Mouse (Mus musculus): ENCODE measurements around the gene Bpifc. TPM values are rescaled to one million over a fixed set of nuclear protein-coding genes. Genes with fewer than 3 reads are reported as not detected.

Gene Bpifc
- total RNA-seq, 2 experiments from 2014 or later = not detected

DNA sequence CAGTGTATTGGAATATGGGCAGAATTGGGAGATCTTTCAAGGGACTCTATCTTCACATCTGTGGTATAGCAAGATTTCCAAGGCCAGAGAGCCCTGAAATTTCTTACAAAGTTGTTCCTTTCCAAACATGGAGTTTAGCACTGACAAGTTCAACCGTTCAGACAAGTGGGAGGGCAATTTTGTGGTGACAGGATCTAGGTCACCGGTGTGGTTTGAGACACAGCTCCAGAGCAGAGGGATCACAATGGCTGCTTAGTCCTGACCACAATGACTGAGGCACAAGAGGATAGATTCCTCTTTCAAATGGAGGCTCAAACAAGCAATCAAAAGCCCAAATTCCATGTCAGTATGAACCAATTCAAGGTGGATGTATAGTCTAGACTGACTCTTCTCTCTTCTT is 523 bp downstream of the Bpifc start:
- no peak for DNase-seq

DNA sequence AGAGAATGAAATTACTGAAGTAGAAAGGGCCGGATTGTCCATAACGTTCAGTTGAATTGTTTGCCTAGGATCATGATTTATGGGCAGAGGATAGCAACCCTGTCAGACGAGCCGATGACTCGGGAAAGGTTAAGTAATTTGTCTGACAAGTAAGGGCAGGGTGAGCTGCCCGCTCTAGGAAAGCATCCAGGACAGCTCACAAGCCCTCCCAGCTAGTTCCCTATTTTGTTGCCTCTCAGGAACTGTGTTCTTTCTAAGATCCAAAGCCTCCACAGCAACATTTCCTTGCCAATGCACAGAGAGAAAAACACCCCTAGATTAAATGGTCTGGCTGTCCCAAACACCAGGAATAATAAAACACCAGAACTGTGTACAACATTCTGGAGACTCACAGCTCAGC is 1.1 kb downstream of the Bpifc start:
- DNase-seq = no peak

DNA sequence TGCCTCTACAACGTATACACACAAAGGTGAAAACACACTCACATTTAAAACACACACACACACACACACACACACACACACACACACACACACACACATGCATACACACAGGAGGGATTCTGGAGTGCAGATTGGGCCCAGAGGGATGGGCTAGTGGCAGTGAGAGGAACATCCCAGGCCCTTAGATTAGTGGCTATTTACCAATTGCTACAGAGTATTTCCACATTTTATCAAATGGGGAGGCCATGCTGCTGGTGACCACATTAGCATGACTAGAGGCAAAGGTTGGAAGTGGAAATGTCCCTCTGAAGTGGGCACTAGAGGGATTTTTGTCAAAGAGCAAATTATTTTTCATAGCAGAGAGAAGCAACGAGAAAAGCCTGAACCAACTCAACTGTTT is 2.0 kb downstream of the Bpifc start:
- no peak for DNase-seq

DNA sequence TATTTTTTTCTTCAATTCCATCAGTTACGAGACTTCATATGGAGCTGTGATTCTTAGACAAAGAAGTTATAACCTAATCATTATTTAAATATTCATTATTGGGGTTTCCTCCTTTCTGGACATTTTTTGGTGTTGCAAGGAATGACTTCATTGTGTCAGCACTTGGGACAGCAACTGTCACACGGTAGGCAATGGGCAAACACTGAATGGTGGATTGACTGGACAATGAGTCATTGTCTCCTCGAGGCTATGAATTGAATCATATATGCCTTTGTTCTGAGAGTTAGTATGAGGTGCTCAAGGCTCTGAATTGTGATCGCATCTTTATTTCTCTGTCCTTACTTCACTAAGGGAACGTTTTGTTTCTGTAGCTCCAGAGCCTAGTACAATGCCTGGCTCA is 5.2 kb downstream of the Bpifc start:
- DNase-seq = no peak

DNA sequence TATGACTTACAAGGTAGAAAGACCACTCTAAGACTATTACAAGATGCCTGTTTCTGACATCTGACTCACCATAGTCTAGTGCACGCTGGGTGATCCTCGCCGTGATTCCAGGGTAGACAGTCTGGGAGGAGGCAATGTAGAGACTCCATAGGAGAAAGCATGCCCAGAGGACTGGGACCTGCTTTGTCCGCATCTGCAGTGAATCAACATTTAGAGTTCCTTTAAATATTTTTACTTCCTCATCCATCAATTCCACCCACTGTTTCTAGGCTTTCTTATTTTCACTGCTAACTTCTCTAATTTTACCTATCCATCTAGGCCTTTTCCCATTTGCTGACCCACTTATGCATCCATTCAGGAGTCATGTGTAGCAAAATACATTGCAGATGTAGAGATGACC is 11.2 kb downstream of the Bpifc start:
- DNase-seq = no peak

DNA sequence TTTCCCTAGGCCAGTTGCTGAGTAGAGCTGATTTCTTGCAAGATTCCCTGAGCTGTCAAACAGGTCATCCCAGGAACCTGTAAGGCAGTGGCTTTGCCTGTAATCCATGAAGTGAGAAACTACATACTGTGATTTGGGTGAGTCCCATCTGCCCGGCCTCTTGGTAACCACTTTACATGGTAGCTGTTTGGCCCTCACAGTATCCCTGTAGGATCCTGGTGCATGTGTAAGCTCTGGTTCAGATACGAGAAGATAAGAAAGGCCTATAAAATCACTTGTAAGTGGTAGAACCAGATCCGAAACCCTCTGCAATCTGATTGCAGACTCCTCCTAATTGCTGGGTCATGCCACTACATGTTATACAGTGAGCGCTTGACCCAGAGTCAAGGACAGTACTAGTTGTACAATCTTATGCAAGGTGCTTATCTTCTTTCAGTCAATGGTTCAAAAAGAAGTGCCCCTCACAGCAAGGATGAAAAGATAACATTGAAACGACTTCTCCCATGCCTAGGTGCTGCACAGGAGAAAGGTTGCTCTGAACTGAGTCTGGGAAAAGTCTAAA is 17.1 kb downstream of the Bpifc start:
- no peak for DNase-seq

DNA sequence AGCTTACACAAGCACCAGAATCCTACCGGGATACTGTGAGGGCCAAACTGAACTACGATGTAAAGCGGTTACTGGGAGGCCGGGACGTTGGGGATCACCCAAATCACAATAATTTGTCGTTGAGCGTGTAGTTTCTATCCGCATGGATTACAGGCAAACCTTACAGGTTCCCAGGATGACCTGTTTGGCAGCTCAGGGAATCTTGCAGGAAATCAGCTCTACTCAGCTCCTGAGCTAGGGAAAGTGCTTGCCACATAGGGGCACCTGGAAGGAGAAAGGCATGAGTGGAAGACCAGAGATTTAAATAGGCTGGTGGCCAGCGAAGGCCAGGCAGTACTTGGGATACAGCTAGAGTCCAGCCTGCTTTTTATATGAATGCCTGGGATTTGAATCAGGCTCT is 17.9 kb downstream of the Bpifc start:
- DNase-seq = no peak

DNA sequence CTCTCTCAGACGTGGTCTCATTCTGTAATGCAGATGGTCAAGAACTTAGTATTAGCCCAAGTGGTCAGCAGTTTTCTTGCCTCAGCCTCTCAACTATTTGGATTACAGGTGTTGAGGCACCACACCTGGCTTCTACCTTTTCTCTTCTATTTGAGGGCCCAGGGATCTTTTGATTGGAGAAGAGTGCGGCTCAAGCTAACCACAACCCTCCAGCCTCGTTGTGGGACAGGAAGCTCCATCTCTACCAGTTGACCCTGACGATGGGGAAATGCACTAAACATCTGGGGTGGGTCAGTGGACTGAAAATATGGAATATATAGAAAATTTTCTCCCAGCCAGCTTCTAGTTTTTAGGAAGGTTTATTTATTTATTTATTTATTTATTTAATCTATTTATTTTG is 19.3 kb downstream of the Bpifc start:
- DNase-seq = no peak

DNA sequence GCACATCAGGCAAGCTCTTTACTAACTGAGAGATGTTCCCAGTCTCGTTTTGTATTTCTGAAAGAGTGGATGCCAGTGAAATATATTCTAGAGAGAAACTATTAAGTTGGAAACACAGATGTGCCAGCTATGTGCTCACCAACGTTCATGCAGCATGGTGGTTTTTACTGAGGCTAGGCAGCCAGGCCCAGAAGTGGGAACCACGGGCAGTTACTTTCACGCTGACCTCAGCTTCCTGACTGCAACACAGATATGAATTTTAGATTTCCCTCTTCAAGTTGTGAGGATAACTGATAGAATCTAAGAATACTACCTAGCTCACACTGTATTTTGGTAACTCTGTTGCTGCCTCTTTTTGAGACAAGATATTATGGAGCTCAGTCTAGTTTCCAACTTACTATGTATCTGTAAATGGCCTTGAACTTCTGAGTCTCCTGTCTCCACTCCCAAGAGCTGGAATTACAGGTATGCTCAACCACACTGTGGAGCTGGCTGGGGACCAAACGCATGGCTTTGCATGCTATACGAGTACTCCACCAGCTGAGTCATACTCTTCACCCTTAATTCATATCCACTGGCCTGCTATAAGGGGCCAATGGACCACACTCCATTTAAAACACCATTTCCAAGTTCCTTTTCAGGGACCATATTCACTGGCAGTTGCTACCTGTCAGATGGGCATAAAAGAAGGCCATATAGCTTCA is 22.1 kb downstream of the Bpifc start:
- no peak for DNase-seq

DNA sequence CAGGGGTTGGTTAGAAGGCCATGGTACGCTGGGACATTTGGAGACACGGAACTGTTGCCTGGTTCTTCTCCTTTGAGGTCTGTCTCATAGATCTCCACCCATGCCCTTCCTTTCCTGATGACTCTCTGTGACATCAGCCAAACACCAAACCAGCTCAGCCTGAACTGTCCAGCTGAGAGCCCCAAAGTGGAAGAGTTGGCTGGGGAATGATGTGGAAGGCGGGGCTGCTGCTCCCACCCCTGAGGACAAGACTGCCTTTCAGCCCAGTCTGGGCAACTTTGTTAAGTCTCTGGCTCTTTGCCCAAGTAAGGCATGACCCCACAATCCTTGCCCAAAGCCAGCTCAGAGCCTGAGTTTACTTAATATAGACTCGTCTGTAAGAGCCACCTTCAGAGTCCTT is 38.8 kb downstream of the Bpifc start:
- DNase-seq = no peak

DNA sequence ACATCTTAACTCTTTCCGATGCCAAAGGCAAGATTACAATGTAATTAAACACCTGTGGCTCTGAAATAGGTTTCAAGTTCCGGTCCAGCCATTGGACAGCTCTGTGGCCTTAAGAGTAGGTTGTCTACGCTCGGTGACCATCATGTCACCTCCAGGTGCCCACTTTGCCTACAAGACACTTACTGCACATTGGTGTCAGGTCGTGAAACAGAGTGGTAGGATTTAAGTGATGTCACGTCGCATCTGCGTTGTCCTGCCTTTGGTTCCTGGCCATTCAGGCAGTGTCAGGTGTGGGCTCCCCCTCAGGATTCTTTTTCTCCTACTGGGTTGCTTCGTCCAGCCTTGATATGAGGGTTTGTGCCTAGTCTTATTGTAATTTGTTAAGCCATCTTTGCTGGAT is 39.9 kb downstream of the Bpifc start:
- DNase-seq = no peak

DNA sequence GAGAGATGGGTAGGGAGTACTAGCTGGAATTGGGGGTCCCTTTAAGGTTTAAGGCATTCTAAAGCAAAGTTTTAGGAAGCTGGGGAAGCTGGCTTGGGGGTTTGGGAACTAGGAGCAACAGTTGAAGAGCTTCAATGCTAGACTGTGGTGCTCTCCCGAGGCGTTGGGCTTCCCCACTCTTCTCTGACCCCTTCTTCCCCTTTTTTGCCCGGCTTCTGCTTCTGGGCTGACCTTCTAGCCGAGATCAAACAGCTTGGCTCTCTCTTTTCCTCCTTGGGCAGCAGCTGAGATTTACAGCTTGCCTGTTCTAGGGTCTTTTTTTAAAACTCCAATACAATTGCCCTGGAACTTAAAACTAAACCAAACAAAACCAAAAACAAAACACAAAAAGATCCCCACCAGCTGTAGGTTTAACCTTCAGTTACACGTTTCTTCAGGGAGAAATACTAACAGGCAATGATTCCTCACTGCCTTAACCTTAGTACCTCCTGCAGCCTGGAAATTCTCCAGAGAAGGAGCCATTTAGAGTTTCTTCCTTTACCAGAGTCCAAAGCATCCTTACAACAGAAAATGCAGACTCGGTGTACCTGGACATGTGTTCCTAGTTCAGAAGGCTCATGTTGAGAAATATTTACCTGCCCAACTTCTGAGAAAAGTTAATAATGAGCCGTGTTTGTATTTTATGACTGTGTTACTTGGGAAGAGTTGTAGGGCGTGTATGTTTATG is 41.6 kb downstream of the Bpifc start:
- no peak for DNase-seq

DNA sequence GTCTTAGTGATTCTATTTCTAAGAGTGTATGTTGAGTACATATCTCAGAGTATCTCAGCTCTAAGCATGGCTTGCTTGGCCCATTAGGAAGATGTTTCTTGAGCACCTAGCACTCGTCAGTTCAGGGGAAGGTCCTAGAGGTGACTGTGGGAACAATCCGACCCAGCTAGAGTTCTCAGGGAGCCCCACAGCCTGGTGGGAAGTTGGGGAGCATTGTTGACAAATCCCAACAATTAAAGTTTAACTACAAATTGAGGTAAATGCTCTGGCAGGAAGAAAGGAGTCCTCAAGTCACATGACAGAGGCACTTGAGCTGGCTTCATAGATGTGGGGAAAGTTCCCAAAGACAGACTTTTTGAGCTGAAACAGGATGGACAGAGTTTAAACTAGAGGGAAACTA is 43.0 kb downstream of the Bpifc start:
- DNase-seq = no peak

DNA sequence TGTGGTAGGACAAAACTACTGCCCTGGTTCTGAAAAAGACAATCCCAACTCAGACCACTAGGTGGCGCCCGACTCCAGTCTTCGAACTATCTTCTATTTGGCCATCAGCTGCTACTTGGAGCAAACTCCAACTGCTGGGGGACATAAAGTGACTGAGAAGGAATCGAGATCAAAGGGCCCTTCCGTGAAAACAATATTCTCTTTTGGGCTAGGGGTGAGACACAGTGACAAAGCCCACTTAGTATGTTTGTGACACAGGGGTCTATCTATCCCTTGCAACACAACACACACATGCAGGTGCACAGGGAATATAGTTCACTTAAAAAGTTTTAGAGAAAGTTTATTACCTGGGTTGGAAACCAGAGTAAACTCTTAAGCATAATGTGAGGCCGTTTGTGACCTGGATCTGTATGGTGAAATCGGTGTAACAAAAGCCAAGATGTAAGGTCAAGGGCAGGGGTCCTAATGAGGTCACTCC is 43.5 kb downstream of the Bpifc start:
- DNase-seq = peak; percentile 60 to 92

DNA sequence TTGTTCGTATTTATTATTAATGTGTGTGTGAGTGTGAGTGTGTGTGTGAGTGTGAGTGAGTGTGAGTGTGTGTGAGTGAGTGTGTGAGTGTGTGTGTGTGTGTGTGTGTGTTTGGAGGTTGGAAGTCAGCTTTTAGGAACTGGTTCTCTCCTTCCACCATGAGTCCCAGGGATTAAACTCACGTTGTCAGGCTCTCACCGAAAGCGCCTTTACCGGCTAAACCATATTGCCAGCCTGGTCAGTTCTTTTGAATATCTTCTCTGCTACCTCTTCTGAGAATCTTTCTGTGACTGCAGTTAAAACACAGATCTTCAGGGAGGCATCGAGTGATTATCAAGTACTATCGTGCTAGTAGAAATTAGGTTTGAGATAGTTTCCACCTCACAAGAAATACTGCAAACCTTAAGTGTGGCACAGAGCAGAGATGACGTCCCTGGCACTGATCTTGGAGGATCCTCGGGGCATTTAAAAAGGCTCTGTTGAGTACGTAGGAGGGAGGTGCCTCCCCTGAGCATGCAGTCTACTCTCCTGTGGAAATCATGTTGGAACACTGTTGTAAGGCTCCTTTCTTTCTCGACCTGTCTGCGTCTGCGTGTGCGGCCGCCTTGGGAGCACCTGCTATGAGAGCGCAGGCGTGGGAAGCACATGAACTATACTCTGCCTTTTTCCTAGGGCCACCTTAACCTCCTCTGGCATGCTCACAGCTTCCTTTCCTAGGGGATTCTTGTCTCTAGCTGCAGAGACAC is 44.1 kb downstream of the Bpifc start:
- no peak for DNase-seq

DNA sequence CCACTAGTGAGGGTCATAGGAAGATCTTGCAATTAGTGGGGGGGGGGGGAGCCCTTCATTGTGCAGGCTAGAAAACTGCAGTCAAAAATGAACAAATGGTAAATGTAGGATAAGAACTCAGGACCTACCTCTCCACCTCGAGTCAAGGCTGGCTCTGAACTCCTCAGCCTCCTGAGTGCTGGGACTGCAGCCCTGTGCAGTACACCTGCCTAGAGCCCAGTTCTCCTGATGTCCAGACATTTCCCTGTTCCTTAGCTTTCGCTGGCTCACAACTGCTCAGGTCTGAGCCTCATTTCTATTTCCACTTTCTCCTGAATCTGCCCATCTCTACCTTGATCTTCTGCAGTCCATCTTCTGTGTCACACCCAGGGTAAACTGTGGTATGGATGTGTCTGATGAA is 45.2 kb downstream of the Bpifc start:
- DNase-seq = no peak

DNA sequence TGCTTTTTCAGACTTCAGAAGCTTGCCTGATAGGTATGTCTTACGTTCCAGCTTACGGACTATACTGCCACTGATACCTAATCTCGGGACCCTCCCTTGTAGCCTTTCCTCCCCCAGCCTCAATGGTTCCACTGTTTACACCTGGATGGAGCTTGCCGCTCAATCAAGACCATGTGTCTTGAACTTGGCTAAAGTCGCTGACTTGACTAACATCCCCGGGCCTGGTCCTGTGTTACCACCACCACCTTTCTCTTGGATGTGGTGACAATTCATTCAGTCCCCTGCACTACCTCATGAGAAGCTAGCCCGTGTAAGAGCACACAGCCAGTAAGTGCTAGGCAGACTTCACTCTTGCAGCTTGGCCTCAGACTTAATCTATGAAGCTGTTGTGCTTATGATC is 47.4 kb downstream of the Bpifc start:
- no peak for DNase-seq

DNA sequence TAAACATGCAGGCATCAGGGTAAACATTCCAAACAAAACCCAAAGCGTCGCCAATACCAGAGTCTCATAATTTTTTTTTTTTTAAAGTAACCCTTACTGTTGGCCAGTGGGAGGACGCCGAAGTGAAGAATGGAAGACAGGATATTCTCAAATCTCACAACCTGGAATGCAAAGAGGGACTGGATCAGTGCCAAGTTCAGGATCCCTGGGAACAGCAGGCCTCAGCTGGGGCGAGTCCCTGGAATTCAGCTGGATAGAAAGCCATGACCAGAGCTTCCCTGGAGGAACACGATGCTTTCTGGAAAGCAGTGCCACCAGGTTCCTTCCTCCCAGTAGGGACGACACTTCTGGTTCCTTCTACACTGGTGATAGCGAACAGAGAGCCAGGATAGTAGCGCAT is 48.8 kb downstream of the Bpifc start:
- DNase-seq = no peak

DNA sequence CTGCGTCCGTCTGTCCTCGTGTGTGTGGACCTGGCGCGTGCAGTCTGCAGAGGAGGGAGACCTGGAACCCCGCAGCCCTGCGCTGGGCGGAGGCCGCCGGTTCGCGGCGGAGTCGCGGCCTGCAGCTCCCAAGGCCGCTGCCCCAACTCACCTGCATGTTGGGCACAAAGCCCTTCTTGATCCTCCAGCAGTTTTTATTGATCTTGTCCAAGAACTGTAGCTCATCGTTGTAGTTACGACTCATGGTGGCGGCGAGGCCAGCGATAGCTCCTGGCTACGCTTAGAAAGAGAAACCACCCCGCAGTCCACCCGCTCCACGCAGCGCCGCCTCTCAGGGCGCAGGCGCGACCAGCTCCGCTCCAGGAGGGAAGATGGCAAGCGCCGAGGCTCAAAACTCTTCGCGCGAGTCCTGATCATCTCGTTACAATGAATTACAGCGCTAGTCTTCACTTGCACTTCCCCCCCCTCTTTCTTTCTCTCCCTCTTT is 54.2 kb downstream of the Bpifc start, which contains the start of gene Rtcb:
Rtcb (minus strand) TSS at position 360 of the 487 bp plus-strand sequence.
- peak; percentile 97 to 100 for DNase-seq

DNA sequence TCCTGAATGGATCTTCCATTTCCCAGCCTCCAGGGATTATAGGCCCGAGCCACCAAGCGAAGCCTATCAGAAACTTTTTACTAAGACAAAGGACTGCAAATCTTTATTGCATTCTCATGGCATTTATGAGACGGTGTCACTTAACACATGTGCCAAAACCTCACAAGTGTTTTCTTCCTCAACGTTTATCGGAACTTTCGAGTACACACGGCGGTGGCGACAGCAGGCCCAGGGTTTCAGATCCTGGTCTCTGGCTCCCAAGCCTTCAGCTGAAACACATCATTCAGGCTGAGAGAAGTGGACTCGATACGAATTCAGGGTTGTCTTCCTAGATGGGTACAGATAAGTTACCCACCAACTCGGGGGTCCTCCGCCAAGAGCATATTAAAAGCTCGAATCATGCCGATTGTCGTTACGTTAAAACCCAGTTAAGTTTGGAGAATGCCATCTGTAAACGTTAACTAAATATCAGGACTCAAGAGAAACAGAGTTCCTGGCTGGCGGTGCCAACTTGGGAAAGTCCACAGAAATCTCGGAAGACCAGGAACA is 54.8 kb downstream of the Bpifc start:
- DNase-seq = peak in 1 of 2 experiments; percentile 13

DNA sequence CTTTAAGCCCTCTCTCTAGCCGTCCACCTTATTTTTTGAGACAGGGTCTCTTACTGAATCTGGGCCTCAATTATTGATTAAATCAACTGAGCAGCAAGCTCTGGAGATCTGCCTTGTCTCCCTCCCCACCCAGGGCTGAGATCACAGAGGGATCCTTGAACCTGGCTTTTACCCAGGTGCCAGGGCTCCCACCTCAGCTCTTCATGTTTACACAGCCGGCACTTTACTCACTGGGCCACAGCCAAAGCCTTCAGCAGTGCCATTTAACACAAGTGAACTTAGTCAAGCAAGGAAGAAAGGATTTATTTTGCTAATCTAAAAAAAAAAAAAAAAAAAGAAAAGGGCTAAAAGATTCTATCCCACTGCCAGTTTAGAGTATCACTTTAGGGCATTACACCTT is 57.3 kb downstream of the Bpifc start:
- DNase-seq = no peak

DNA sequence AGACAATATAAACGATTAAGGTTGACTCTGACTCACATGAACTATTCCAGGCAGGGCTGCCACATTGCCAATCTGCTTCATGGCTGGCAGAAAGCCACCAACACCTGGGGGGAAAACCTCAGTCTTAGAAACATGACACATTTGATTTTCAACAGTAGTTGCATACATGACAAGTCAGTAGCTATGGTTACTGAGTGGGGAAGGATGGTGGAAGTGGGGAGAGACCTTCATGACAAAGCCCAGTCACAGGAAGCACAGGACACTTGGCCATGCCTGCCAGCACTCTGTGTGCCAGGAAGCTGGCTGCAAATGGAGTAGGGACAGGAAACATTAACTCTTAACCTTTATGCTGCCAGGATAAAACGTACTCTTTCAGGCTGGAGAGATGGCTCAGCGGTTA is 58.3 kb downstream of the Bpifc start:
- DNase-seq = no peak

All from heart, adult 18-20 months (tissue).